Mouse (Mus musculus): ENCODE results near the gene Cplx3. TPM values are rescaled to one million over a fixed set of nuclear protein-coding genes. Genes with fewer than 3 reads are reported as not detected.

Gene Cplx3
- total and polyA plus RNA-seq, 2 experiments from 2014 or later = 0.07 TPM; not detected in 1

DNA sequence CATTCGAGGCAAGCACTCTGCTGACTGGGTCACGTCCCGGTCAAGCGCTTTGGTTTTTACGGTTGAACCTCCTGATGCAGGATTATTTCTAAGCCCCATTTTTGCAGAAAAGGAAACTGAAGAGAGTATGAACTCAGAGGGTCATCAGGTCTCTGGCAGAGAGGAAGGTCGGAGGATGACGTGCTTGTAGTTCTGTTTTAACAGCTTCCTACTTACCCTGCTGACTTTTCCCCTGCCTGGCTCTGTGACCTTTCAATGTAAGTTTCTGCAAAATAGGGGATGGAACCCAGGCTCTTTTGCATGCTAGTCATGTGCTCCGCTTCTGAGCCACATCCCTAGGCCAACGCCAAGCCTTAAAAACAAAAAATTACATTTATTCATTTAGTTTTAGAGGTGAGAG lies 46.3 kb upstream of the Cplx3 start:
- peaks cover 9% of the 10 kb centered on the region; the same call in 1 of the 2 replicates for H3K4me1 ChIP-seq (ENCODE audit: control insufficient read depth, insufficient read depth)
- no peak overlapping the region for H3K4me2 ChIP-seq (ENCODE audit: low read depth, low read length)
- no peaks in the 10 kb centered on the region for H3K27me3 ChIP-seq (ENCODE audit: control insufficient read depth, insufficient read depth, low read length)
- ATAC-seq (ENCODE audit: insufficient read depth, low read depth) = no peak
- no peaks in the 10 kb centered on the region for H3K36me3 ChIP-seq (replicated peaks; ENCODE audit: control insufficient read depth, insufficient read depth, low read length)
- WGBS = 72% methylated on average over 9 of the region's 9 CpGs
- no peak overlapping the region; the same call in 1 of the 2 replicates for H3K27ac ChIP-seq (ENCODE audit: low read depth)
- TF ChIP-seq EP300 (IDR thresholded peaks at IDR 0.05; ENCODE audit: low read depth) (no peak), CTCF (IDR thresholded peaks at IDR 0.05; ENCODE audit: low read depth) (no peak)
- no peak overlapping the region for H3K9ac ChIP-seq (replicated peaks; ENCODE audit: low read depth, low read length)
- H3K9me3 ChIP-seq (replicated peaks; ENCODE audit: control insufficient read depth, low read length) = no peaks in the 10 kb centered on the region
- no peak for DNase-seq (ENCODE audit: low spot score)
- H3K4me3 ChIP-seq (ENCODE audit: low read depth, low read length) = no peak overlapping the region

DNA sequence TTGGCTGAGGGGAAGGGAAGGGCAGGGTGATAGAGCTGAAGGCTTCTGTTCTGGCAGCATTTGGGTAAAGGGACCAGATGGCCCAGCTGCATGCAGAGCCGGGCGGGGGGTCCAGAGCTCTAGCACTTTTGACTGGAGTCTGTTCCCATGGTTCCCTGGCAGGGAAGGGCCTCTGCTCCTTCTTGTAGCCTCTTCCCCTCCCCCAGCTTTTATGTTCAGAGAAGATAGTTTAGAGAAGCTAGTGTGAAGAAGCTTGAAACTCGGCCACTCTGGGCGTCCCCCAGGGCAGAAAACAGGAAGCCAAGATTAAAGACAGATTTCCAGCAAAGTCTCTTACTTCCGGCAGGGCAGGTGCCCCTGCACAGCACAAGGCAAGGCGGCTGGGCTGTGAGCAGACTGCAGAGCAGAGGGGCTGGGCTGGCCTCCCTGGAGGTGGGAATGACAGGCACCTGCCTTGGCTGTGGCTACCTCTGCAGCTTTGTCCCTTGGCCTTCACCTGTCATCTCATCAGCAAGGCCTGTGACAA lies 44.8 kb upstream of the Cplx3 start:
- ATAC-seq (ENCODE audit: insufficient read depth, low read depth) = no peak
- Histone ChIP-seq H3K9me3 (replicated peaks; ENCODE audit: control insufficient read depth, low read length) (no peaks in the 10 kb centered on the region), H3K4me2 (ENCODE audit: low read depth, low read length) (no peak overlapping the region; the same call in 1 of the 2 replicates), H3K27ac (ENCODE audit: low read depth) (peak overlapping the region; percentile 58; the same call in 1 of the 2 replicates), H3K4me1 (ENCODE audit: control insufficient read depth, insufficient read depth) (peaks cover 9% of the 10 kb centered on the region; the same call in 1 of the 2 replicates), H3K36me3 (replicated peaks; ENCODE audit: control insufficient read depth, insufficient read depth, low read length) (no peaks in the 10 kb centered on the region), H3K27me3 (ENCODE audit: control insufficient read depth, insufficient read depth, low read length) (no peaks in the 10 kb centered on the region), H3K9ac (replicated peaks; ENCODE audit: low read depth, low read length) (no peak overlapping the region), H3K4me3 (ENCODE audit: low read depth, low read length) (no peak overlapping the region)
- no peak for DNase-seq (ENCODE audit: low spot score)
- TF ChIP-seq CTCF (IDR thresholded peaks at IDR 0.05; ENCODE audit: low read depth) (no peak), EP300 (IDR thresholded peaks at IDR 0.05; ENCODE audit: low read depth) (no peak)
- WGBS = 43% methylated on average over 6 of the region's 6 CpGs

DNA sequence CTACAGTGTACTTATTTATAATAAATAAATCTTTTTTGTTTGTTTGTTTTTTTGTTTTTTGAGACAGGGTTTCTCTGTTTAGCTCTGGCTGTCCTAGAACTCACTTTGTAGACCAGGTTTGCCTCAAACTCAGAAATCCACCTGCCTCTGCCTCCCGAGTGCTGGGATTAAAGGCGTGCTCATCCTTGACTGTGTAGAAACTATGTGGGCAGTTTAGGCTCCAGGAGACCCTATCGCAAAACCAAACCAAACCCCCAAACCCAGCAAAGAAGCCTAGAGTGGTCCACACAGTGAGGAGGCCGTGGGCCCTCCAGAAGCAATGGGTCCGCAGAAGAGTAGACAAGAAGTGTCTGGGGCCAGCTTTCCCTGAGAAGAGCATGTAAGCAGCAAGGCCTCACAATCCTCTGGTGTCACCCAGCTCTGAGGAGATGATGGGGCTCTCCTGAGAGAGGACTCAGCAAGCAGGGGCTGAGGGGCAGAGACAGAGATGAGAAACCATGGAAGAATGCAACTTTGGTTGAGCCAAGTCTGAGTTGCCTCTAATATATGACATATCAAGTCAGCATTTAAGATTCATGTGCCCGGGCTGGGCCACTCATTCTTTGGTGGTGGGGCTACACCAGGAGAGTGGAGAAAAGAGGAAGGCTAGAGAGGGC lies 44.2 kb upstream of the Cplx3 start:
- H3K9me3 ChIP-seq (replicated peaks; ENCODE audit: control insufficient read depth, low read length) = no peaks in the 10 kb centered on the region
- peaks cover 11% of the 10 kb centered on the region; the same call in 1 of the 2 replicates for H3K4me1 ChIP-seq (ENCODE audit: control insufficient read depth, insufficient read depth)
- peak overlapping the region; percentile 58; the same call in 1 of the 2 replicates for H3K27ac ChIP-seq (ENCODE audit: low read depth)
- H3K9ac ChIP-seq (replicated peaks; ENCODE audit: low read depth, low read length) = no peak overlapping the region
- no peaks in the 10 kb centered on the region for H3K27me3 ChIP-seq (ENCODE audit: control insufficient read depth, insufficient read depth, low read length)
- no peak overlapping the region; the same call in 1 of the 2 replicates for H3K4me2 ChIP-seq (ENCODE audit: low read depth, low read length)
- ATAC-seq (ENCODE audit: insufficient read depth, low read depth) (no peak), DNase-seq (ENCODE audit: low spot score) (no peak)
- TF ChIP-seq EP300 (IDR thresholded peaks at IDR 0.05; ENCODE audit: low read depth) (no peak), CTCF (IDR thresholded peaks at IDR 0.05; ENCODE audit: low read depth) (no peak)
- 86% methylated on average over 6 of the region's 6 CpGs for WGBS
- no peak overlapping the region for H3K4me3 ChIP-seq (ENCODE audit: low read depth, low read length)
- H3K36me3 ChIP-seq (replicated peaks; ENCODE audit: control insufficient read depth, insufficient read depth, low read length) = no peaks in the 10 kb centered on the region

DNA sequence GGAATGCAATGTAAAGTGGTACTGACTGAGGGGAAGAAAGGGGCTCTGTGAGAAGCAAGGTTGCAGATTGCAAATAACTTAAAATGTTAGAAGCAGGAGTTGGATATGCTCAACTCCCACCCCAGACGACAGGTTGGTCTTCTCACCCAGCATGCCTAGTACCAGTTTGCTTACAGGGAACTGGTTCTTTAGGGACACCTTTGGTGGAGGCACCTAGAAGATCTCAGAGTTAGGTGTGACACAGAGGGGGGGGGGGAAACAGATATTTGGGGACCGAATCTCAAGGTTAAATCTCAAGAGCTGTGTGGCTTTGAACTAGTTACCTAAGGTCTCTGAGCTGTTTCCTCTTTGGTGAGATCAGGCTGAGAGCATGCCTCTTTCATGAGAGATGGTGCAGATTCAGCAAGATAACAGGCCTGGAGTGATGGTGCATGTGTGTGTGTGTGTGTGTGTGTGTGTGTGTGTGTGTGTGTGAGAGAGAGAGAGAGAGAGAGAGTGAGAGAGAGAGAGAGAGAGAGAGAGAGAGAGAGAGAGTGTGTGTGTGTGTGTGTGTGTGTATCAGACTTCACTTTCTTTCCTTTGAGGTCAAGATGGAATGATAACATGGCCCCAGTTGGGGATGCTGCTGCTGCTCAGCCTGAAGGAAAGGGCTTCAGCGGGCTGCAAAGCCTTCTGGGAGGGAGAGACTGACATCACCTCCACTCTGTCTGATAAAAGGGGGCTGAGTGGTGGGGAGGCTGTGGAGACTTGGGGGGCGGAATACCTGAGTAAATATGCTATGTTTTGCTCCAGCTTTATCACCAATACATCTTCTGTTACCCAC lies 41.4 kb upstream of the Cplx3 start:
- DNase-seq (ENCODE audit: low spot score) (no peak), ATAC-seq (ENCODE audit: insufficient read depth, low read depth) (no peak)
- Histone ChIP-seq H3K27me3 (ENCODE audit: control insufficient read depth, insufficient read depth, low read length) (no peaks in the 10 kb centered on the region), H3K4me1 (ENCODE audit: control insufficient read depth, insufficient read depth) (peaks cover 30% of the 10 kb centered on the region), H3K9ac (replicated peaks; ENCODE audit: low read depth, low read length) (no peak overlapping the region), H3K4me3 (ENCODE audit: low read depth, low read length) (no peak overlapping the region), H3K36me3 (replicated peaks; ENCODE audit: control insufficient read depth, insufficient read depth, low read length) (no peaks in the 10 kb centered on the region), H3K4me2 (ENCODE audit: low read depth, low read length) (no peak overlapping the region), H3K27ac (ENCODE audit: low read depth) (peak overlapping the region; percentile 2; the same call in 1 of the 2 replicates), H3K9me3 (replicated peaks; ENCODE audit: control insufficient read depth, low read length) (no peaks in the 10 kb centered on the region)
- TF ChIP-seq CTCF (IDR thresholded peaks at IDR 0.05; ENCODE audit: low read depth) (no peak), EP300 (IDR thresholded peaks at IDR 0.05; ENCODE audit: low read depth) (no peak)
- WGBS = 70% methylated on average over 4 of the region's 4 CpGs

DNA sequence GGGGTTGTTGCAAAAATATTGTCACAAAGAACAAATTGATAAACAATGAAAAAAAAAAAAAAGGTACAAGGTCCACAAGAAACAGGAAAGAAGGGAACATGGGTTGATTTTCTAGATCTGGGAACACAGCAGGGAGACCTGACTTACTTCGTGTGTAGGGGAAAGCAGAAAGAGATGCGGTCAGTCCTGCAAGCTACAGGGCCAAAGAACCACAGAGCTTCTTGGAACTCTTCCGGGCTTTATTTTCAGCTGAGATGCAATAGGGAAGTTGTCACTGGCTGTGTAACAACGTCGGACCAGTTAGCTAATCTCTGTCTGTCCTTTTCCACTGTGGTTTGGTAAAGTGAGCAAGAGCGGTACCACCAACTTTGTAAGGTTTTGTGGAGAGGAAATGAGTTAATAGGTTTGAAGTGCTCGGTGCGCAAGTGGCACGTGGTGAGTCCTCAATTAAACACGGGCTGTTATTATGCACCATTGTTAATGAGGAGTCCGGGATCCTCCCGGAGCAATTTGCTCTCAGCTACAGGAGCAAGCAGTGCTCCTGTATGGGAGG lies 40.5 kb upstream of the Cplx3 start:
- WGBS = 70% methylated on average over 12 of the region's 12 CpGs
- Histone ChIP-seq H3K9ac (replicated peaks; ENCODE audit: low read depth, low read length) (no peak overlapping the region), H3K27me3 (ENCODE audit: control insufficient read depth, insufficient read depth, low read length) (no peaks in the 10 kb centered on the region), H3K4me2 (ENCODE audit: low read depth, low read length) (no peak overlapping the region), H3K9me3 (replicated peaks; ENCODE audit: control insufficient read depth, low read length) (no peaks in the 10 kb centered on the region), H3K4me1 (ENCODE audit: control insufficient read depth, insufficient read depth) (peaks cover 30% of the 10 kb centered on the region), H3K27ac (ENCODE audit: low read depth) (peak overlapping the region; percentile 2; the same call in 1 of the 2 replicates), H3K36me3 (replicated peaks; ENCODE audit: control insufficient read depth, insufficient read depth, low read length) (no peaks in the 10 kb centered on the region), H3K4me3 (ENCODE audit: low read depth, low read length) (no peak overlapping the region)
- no peak for DNase-seq (ENCODE audit: low spot score)
- no peak for TF ChIP-seq EP300 (IDR thresholded peaks at IDR 0.05; ENCODE audit: low read depth)
- no peak for TF ChIP-seq CTCF (IDR thresholded peaks at IDR 0.05; ENCODE audit: low read depth)
- ATAC-seq (ENCODE audit: insufficient read depth, low read depth) = no peak
